Mouse (Mus musculus): ENCODE results near the gene 1700049E17Rik1. TPM values are rescaled to one million over a fixed set of nuclear protein-coding genes. Genes with fewer than 3 reads are reported as not detected.
A peak's percentile ranks its signal among the peaks of the same experiment; 100 is the strongest.
"Not testable (repeated sequence)": the region's sequence is repeated elsewhere in the genome, so short reads cannot be mapped to it uniquely, and the experiment has no call there.

1700049E17Rik1 gene
- polyA plus RNA-seq (2012; rRNA removed), result not detected in 2 replicates

DNA sequence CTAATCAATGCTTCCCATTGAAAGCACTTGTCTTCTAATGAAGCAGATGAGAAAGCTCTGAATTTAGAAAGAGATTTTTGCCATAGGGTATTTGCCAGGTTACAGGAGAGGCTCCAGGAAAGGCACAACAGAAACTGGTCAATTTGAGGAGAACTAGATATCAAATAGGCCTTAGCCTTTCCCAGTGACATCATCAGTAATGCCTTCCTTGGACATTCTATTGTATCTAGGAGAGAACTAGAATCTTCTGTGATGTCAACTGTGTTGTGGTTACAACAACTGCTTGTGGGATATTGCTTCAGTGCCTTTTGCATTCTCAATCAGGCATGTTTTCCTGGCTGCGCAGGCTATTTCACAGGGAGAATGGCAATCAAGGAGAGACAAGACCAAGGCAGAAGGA lies at the start of gene 1700049E17Rik1:
Gene 1700049E17Rik1, plus strand, starts transcription at position 301 of the 400 bp plus-strand sequence.
- not testable (repeated sequence) for H3K27me3 ChIP-seq (ENCODE audit: control insufficient read depth, insufficient read depth, low read length); H3K4me3 ChIP-seq (ENCODE audit: control insufficient read depth, low read depth, low read length); H3K4me1 ChIP-seq (ENCODE audit: control insufficient read depth, insufficient read depth, low read length); H3K36me3 ChIP-seq (ENCODE audit: control insufficient read depth, insufficient read depth, low read length); H3K27ac ChIP-seq (ENCODE audit: control insufficient read depth, insufficient read depth, low read depth, low read length)

DNA sequence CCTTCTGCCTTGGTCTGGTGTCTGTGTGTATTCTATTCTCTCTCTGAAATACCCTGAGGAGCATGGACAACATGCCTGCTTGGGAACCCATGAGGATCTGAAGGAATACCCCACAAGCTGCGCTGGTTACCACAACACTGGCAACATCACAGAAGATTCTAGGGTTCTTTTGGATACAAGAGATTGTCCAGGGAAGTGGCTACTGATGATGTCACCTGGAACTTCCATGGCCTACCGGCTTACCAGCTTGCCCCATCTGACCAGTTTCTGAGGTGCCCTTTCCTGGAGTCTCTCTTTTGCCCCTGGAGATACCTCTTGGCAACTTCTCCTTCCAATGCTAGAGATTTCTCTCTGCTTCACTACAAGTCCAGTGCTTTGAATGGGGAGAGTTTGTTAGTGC lies 17.6 kb upstream of the 1700049E17Rik1 start, which contains the start of gene Gm7980:
Gene Gm7980, minus strand, starts transcription at position 101 of the 400 bp plus-strand sequence.
- not testable (repeated sequence) for H3K27me3 ChIP-seq (ENCODE audit: control insufficient read depth, insufficient read depth, low read length); H3K4me1 ChIP-seq (ENCODE audit: control insufficient read depth, insufficient read depth, low read length); H3K4me3 ChIP-seq (ENCODE audit: control insufficient read depth, low read depth, low read length); H3K36me3 ChIP-seq (ENCODE audit: control insufficient read depth, insufficient read depth, low read length); H3K27ac ChIP-seq (ENCODE audit: control insufficient read depth, insufficient read depth, low read depth, low read length)

DNA sequence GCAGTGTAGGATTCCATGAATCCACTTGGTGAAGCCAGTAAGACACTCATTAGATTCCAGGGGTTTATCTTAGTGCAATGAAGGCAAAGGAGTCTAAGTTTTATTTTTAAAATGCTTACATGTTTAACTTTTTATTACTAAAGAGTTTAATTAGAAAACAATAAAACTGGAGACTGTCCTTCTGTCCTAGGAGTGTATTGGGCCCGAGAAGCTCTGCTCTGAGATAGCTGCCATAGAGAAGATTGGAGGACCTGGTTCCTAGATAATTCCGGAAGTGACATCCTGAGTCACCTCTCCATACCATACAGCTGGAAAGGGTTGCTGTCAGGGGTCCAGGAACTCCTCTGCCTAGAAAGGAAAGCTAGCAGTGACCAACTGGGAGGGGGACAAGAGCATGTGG lies 18.9 kb downstream of the 1700049E17Rik1 start, which contains the start of gene 1700024B05Rik:
Gene 1700024B05Rik, plus strand, starts transcription at position 301 of the 400 bp plus-strand sequence.
- H3K4me3 ChIP-seq (ENCODE audit: control insufficient read depth, low read depth, low read length), result peak within 1 kb of the TSS; percentile 32; the same call in 1 of the 2 replicates
- not testable (repeated sequence) for H3K27me3 ChIP-seq (ENCODE audit: control insufficient read depth, insufficient read depth, low read length); H3K36me3 ChIP-seq (ENCODE audit: control insufficient read depth, insufficient read depth, low read length); H3K4me1 ChIP-seq (ENCODE audit: control insufficient read depth, insufficient read depth, low read length); H3K27ac ChIP-seq (ENCODE audit: control insufficient read depth, insufficient read depth, low read depth, low read length)

DNA sequence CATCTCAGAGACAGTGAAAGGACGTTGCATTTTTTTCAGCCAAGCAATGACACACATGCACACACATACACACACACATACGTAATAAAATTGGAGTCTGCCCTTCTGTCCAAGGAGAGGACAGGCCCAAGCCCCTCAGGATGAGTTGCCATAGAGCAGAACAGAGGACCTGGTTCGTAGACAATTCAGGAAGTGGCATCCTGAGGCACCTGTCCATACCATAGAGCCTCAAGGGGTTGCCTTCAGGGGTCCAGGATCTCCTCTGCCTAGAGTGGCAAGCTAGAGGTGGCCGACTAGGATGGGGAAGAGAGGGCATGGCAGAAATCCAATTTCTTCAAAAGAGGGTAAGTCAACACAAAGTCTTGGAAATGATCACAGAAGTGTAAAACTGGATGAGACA lies 39.3 kb downstream of the 1700049E17Rik1 start:
- H3K27me3 ChIP-seq (ENCODE audit: control insufficient read depth, insufficient read depth, low read length); H3K27ac ChIP-seq (ENCODE audit: control insufficient read depth, insufficient read depth, low read depth, low read length); H3K4me3 ChIP-seq (ENCODE audit: control insufficient read depth, low read depth, low read length); H3K36me3 ChIP-seq (ENCODE audit: control insufficient read depth, insufficient read depth, low read length); H3K4me1 ChIP-seq (ENCODE audit: control insufficient read depth, insufficient read depth, low read length): not testable (repeated sequence)

DNA sequence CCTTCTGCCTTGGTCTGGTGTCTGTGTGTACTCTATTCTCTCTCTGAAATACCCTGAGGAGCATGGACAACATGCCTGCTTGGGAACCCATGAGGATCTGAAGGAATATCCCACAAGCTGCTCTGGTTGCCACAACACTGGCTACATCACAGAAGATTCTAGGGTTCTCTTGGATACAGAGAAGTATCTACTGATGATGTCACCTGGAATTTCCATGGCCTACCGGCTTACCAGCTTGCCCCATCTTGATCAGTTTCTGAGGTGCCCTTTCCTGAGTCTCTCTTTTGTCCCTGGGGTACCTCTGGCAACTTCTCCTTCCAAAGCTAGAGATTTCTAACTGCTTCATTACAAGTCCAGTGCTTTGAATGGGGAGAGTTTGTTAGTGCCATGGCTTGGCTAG lies 43.1 kb downstream of the 1700049E17Rik1 start, which contains the start of gene Gm6401:
Gene Gm6401, minus strand, starts transcription at position 101 of the 400 bp plus-strand sequence.
- H3K36me3 ChIP-seq (ENCODE audit: control insufficient read depth, insufficient read depth, low read length); H3K27ac ChIP-seq (ENCODE audit: control insufficient read depth, insufficient read depth, low read depth, low read length); H3K27me3 ChIP-seq (ENCODE audit: control insufficient read depth, insufficient read depth, low read length); H3K4me1 ChIP-seq (ENCODE audit: control insufficient read depth, insufficient read depth, low read length): not testable (repeated sequence)
- peak within 1 kb of the TSS; percentile 57 for H3K4me3 ChIP-seq (ENCODE audit: control insufficient read depth, low read depth, low read length)

DNA sequence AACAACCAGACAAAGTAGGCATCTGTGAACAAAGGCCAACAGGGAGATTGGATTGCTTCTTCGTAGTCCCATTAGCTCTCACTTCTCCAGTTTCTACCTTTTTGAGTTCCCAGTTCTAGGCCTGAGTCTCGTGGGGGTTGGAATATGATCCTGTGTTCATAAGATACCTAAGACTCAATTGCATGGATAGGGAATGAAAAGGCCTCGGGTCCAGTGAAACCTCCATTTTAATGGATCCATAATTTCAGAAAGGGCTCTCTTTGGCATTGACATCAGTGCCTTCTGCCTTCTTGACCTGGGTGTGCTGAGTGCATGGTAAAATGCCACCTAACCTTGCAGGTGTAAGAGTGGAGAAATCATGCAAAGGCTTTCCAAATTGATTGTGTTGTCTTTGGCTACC lies 43.8 kb downstream of the 1700049E17Rik1 start:
- H3K4me1 ChIP-seq (ENCODE audit: control insufficient read depth, insufficient read depth, low read length); H3K27me3 ChIP-seq (ENCODE audit: control insufficient read depth, insufficient read depth, low read length); H3K36me3 ChIP-seq (ENCODE audit: control insufficient read depth, insufficient read depth, low read length); H3K27ac ChIP-seq (ENCODE audit: control insufficient read depth, insufficient read depth, low read depth, low read length); H3K4me3 ChIP-seq (ENCODE audit: control insufficient read depth, low read depth, low read length): not testable (repeated sequence)

Other genes starting within 250 kb of the 1700049E17Rik1 start
- gene Gm8068, start 223.1 kb upstream of the 1700049E17Rik1 start, polyA plus RNA-seq (2012; rRNA removed), result 0.26 and 0.52 TPM in 2 replicates
- gene Gm7929, start 174.3 kb upstream of the 1700049E17Rik1 start, polyA plus RNA-seq (2012; rRNA removed), result 0.31 TPM in 1 of 2 replicates, not detected in the other
- gene Gm47189, start 152.5 kb upstream of the 1700049E17Rik1 start, polyA plus RNA-seq (2012; rRNA removed), result 4.7 and 4.8 TPM in 2 replicates
- gene Gm7980, start 17.7 kb upstream of the 1700049E17Rik1 start, polyA plus RNA-seq (2012; rRNA removed), result 0.17 TPM in 1 of 2 replicates, not detected in the other
- 2.3 and 2.5 TPM in 2 replicates for gene 1700024B05Rik, start 19.0 kb downstream of the 1700049E17Rik1 start, polyA plus RNA-seq (2012; rRNA removed)
- gene Gm6401, start 43.0 kb downstream of the 1700049E17Rik1 start, polyA plus RNA-seq (2012; rRNA removed), result 0.37 and 0.62 TPM in 2 replicates
- 16.1 and 19.3 TPM in 2 replicates for gene Gm3543, start 58.4 kb downstream of the 1700049E17Rik1 start, polyA plus RNA-seq (2012; rRNA removed)
- gene Gm7951, start 192.4 kb downstream of the 1700049E17Rik1 start, polyA plus RNA-seq (2012; rRNA removed), result 0.12 TPM in 1 of 2 replicates, not detected in the other
- 0.12 and 0.31 TPM in 2 replicates for gene Gm17027, start 237.7 kb downstream of the 1700049E17Rik1 start, polyA plus RNA-seq (2012; rRNA removed)

All from testis, adult 2 months (tissue).